Mouse (Mus musculus): ENCODE data around the gene Ap1m1.

Gene Ap1m1

GRCm38 (mm10) chr8:72259862-72260261, 20.0 kb downstream of the Ap1m1 start:
- DNase-seq, result no peak

- DNase-seq, result peak; percentile 40
These were observed 20.8 kb downstream of the Ap1m1 start for GRCm38 (mm10) chr8:72260585-72260984.

GRCm38 (mm10) chr8:72261019-72261418, 21.2 kb downstream of the Ap1m1 start:
- DNase-seq, result peak; percentile 85

- DNase-seq, result no peak
These were observed 21.6 kb downstream of the Ap1m1 start for GRCm38 (mm10) chr8:72261431-72261830.

- DNase-seq, result no peak
These were observed 22.1 kb downstream of the Ap1m1 start for GRCm38 (mm10) chr8:72261872-72262271.

- DNase-seq, result no peak
These were observed 22.9 kb downstream of the Ap1m1 start for GRCm38 (mm10) chr8:72262756-72263155.

GRCm38 (mm10) chr8:72263451-72263850, 23.6 kb downstream of the Ap1m1 start:
- DNase-seq, result no peak

GRCm38 (mm10) chr8:72265342-72265741, 25.5 kb downstream of the Ap1m1 start:
- DNase-seq, result no peak

GRCm38 (mm10) chr8:72266671-72267070, 26.9 kb downstream of the Ap1m1 start:
- peak in 1 of 2 experiments; percentile 21 for DNase-seq

GRCm38 (mm10) chr8:72267106-72267505, 27.3 kb downstream of the Ap1m1 start:
- DNase-seq, result peak; percentile 86

GRCm38 (mm10) chr8:72268356-72268755, 28.5 kb downstream of the Ap1m1 start:
- peak; percentile 78 to 80 for DNase-seq

GRCm38 (mm10) chr8:72270606-72271005, 30.8 kb downstream of the Ap1m1 start:
- DNase-seq, result peak; percentile 82

GRCm38 (mm10) chr8:72271051-72271660, 31.3 kb downstream of the Ap1m1 start:
- no peak for DNase-seq

- peak; percentile 55 to 59 for DNase-seq
These were observed 31.9 kb downstream of the Ap1m1 start for GRCm38 (mm10) chr8:72271691-72272090.

GRCm38 (mm10) chr8:72272361-72272760, 32.5 kb downstream of the Ap1m1 start:
- DNase-seq, result peak; percentile 84 to 89

GRCm38 (mm10) chr8:72273111-72273770, 33.4 kb downstream of the Ap1m1 start:
- peak; percentile 65 to 66 for DNase-seq

- peak; percentile 83 to 87 for DNase-seq
These were observed 34.0 kb downstream of the Ap1m1 start for GRCm38 (mm10) chr8:72273807-72274206.

- no peak for DNase-seq
These were observed 37.4 kb downstream of the Ap1m1 start for GRCm38 (mm10) chr8:72277244-72277643.

GRCm38 (mm10) chr8:72279151-72279550, 39.3 kb downstream of the Ap1m1 start:
- DNase-seq, result peak; percentile 55 to 59

- no peak for DNase-seq
These were observed 41.8 kb downstream of the Ap1m1 start for GRCm38 (mm10) chr8:72281634-72282033.

GRCm38 (mm10) chr8:72285285-72285684, 45.5 kb downstream of the Ap1m1 start:
- DNase-seq, result no peak

GRCm38 (mm10) chr8:72289051-72289450, 49.2 kb downstream of the Ap1m1 start:
- no peak for DNase-seq

GRCm38 (mm10) chr8:72291104-72291503, 51.3 kb downstream of the Ap1m1 start:
- DNase-seq, result no peak

- DNase-seq, result no peak
These were observed 53.5 kb downstream of the Ap1m1 start for GRCm38 (mm10) chr8:72293309-72293708.

GRCm38 (mm10) chr8:72295125-72295524, 55.3 kb downstream of the Ap1m1 start:
- DNase-seq, result peak; percentile 18 to 24
